Mouse (Mus musculus) lung, postnatal 10 days (tissue): ENCODE results near the gene Prodh2.
A peak's percentile ranks its signal among the peaks of the same experiment; 100 is the strongest.
"Not testable (repeated sequence)": the region's sequence is repeated elsewhere in the genome, so short reads cannot be mapped to it uniquely, and the experiment has no call there.

ENCODE experiments used
- DNase-seq: peaks from one replicate; pipeline ENCODE4 v3.0.0; 2021

The Prodh2 gene

DNA sequence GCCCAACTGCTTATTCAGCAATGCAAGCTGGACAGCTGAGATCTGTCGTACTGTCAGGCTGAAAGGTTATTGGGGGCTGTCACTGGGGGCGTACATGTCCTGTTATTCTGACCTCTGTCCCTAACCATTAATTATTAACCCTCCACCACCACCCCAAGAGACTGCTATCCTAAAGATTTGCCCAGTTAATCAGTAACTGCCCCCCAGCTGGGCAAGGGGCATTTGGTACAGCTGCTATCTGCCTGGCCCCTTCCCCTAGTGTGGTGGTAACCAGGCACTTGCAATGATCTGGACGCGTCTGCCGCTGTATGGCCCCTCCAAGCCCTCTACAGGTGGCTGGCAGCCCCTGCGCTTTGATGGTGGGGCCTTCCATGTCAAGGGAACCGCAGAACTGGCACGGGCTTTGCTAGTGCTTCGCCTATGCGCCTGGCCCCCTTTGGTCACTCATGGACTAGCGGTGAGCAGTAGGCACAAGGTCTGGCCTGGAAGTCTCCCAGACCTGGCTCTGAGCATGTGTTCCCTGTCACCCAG lies at the start of gene Prodh2:
TSS of gene Prodh2 (plus strand) at position 222 of the 531 bp plus-strand sequence.
- DNase-seq = no peak

- no peak for DNase-seq
Measured at GRCm38 (mm10) chr7:30443696-30444095, 49.7 kb upstream of the Prodh2 start.

DNA sequence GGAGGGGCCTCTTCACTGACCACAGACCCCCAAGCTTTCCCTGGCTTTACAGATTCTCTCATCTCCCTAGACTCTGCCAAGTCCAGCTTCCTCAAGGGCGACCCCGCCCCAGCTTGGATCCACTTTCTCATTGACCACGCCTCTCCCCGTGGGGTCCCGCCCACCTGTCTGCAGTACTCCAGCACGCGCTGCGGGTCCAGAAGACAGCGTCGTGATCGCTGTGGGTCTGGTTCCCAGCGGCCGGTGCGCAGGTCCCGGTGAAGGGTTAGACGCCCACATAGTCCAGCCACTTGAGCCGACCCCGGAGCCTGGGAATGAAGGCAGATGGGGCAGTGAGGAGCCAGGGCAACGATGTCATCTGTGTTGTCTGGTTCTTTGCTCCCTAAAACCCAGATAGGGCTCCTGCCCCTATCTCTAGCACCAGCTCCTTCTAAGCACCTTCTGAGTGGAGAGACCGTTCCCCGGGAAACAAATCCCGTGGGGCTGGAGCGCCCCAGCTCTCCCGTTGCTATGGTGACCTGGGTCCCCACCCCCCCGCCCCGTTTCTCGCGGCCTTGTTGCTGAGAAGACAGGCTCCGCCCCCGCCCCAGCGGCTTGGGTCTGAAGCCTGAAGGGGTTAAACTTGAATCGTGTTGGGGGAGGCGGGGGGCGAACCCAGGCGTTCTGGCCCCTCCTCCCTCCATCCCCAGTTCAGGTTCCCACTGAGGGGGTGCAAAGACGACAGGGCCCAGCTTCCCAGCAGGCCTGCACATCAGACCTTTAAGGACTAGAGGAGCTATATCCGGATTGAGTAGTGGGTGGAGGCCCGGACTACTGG lies 49.1 kb upstream of the Prodh2 start:
- DNase-seq = peak; percentile 54

DNA sequence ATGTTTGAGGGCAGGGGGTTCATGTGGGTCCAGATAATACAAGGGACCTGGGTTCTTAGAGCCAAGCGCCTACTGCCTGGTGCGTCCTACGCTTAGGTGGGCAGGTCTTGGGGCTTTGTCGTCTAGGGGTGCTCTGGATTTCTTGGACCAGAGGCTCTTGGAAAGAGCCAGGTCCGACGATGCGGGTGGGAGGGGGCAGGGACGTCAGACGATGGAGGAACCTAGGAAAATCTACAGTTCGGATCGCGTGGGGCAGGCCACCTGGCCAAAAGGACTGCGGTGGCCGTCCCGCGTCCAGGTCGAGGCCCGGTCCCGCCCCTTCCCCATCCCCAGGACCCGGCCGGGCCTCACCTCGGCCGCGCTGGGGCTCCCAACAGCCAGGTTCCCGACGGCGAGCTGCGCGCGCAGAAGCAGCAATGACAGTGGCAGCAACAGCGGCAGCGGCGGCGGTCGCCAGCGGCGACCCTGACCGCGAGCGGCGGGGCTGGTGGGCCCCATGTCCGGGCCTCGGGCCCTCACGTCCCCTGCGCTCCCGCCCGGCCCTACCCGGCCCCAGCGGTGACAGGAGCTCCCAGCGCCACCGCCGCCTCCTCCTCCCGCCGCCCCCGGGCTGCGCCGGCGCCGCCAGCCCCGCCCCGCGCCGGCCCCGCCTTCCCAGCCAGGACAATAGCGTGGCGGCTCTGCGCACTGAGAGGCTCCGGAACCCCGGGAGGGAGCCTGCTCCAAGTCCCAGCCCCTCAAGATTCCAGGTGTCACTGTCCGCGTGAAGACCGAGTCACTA lies 48.3 kb upstream of the Prodh2 start, which contains the start of gene Aplp1:
TSS of gene Aplp1 (minus strand) at position 565 of the 781 bp plus-strand sequence.
- DNase-seq = peak; percentile 68

- DNase-seq = no peak
Measured at GRCm38 (mm10) chr7:30450241-30450640, 43.2 kb upstream of the Prodh2 start.

DNA sequence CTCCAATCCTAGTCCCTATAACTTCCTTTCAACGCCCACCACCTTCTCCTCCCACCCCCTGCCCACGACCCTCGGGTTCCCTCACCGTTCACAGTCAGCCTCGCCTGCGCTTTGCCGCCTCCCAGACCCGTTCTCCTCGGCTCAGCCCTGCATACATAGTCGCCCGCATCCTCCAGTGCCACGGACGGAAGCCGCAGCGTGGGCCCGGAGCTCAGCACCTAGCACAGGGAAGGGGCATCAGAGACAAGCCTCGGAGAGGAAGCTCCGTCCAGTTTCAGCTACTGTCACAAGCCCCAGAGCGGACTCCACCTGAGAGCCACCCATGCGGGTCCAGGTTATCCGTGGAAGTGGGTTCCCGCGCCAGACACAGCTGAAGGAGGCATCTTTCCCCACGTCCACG lies 40.1 kb upstream of the Prodh2 start:
- no peak for DNase-seq

DNA sequence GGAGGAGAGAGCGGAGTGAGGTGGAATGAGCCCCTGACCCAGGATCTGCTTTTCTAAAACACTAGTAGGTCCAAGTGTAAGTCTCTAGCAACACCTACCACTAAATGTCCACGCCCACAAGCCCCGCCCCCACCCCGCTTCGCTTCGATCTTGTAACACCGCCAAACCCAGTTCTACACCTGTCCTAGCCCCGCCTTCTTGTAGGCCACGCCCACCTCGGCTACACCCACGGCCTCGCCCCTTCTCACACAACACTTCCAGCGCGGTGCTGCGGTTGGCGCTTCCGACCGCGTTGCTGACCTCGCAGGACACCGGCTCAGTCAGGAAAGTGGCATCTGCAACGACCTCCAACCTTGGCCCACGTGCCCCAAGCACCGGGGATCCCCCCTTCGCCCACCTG lies 39.7 kb upstream of the Prodh2 start:
- peak; percentile 45 for DNase-seq

- no peak for DNase-seq
Measured at GRCm38 (mm10) chr7:30454259-30454658, 39.2 kb upstream of the Prodh2 start.

DNA sequence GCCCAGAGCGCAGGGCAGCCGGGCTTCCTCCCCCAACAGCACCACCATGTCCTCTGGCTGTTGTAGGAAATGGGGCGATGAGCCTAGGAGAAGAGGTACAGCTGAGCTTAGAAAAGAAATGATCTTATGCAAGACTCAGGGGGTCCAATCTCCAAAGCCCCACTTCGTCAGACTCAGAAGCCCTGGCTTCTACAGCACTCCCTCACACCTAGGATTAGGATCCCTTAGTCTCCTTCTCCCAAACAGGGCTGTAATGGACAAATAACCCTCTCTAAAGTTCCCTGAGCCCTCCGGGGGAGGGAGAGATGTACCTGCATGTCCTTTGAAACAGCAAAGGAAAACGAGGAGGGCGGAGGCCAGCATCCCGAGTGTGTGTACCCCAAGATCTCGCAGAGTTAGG lies 36.9 kb upstream of the Prodh2 start:
- DNase-seq = no peak

GRCm38 (mm10) chr7:30456911-30457628 lies 36.4 kb upstream of the Prodh2 start:
- DNase-seq = no peak

- no peak for DNase-seq
Measured at GRCm38 (mm10) chr7:30457629-30458330, 35.6 kb upstream of the Prodh2 start, which contains the start of the genes Kirrel2 and Nphs1. TSS of gene Kirrel2 (minus strand) at chr7:30457690. TSS of gene Nphs1 (plus strand) at chr7:30458315.

- DNase-seq = no peak
Measured at GRCm38 (mm10) chr7:30459484-30459883, 33.9 kb upstream of the Prodh2 start.

DNA sequence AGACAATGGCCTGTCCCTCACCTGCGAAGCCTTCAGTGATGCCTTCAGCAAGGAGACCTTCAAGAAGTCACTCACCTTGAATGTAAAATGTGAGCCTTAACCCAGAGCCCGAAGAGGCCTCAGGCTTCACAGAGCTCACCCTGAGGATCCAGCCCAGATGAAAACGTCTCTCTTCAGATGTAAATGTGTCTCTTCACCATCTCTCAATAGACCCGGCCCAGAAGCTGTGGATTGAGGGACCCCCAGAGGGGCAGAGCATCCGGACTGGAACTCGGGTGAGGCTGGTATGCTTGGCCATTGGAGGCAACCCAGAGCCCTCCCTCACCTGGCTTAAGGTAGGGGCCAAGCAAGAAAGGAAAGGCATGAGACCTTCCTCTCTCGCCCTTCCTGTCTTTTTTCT lies 29.9 kb upstream of the Prodh2 start:
- no peak for DNase-seq

DNA sequence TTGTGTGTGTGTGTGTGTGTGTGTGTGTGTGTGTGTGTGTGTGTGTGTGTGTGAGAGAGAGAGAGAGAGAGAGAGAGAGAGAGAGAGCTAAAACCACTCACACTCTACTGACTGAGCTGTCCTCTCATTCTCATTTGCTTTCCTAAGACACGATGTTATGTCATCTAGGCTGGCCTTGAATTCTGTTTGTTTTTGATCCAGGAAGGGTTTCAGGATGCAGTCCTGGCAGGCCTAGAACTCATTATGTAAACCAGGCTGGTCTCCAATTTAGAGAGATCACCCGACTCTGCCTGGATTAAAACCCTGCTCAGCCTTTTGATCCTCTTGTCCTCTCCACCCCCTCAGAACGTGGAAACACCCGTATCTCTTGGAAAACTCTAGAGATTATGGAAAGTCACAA lies 29.4 kb upstream of the Prodh2 start:
- DNase-seq = no peak

DNA sequence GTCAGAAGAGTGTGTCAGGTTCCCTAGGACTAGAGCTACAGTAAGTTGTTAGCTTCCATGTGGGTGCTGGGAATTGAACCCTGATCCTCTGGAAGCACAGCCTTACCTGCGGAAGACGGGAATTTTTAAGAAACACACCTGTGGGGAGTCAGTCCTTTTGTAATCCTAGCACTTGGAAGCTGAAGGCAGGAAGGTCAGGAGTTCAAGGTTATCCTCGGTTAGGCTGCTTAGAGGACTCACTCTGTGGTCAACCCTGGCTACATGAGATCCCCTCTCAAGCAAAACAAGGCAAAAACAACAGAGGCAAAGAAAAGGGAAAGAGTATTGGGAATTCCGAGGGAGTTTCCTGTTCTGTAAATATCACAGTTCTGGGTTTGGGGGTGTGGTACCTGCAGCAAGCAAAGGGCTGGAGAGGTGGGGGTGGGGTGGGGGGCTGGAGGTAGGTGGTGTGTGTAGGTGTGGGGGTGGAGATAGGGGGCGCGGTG lies 28.6 kb upstream of the Prodh2 start:
- DNase-seq = no peak

DNA sequence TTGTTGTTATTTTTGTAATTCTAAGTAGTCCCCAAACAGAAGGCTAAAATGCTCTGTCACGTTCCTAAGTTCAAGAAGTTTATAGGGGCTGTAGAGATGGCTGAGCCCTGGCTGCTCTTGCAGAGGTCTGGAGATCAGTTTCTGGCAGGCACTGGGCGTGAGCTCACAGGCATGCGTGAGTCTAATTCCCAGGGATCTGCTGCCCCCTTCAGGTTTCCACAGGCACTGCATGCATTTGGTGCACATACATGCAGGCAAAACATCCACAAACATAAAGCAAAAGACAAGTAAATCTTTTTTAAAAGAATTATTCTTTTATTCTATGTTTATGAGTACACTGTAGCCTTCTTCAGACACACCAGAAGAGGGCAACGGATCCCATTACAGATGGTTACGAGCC lies 21.0 kb upstream of the Prodh2 start:
- DNase-seq = peak; percentile 48

- DNase-seq = no peak
Measured at GRCm38 (mm10) chr7:30474999-30475398, 18.4 kb upstream of the Prodh2 start.

DNA sequence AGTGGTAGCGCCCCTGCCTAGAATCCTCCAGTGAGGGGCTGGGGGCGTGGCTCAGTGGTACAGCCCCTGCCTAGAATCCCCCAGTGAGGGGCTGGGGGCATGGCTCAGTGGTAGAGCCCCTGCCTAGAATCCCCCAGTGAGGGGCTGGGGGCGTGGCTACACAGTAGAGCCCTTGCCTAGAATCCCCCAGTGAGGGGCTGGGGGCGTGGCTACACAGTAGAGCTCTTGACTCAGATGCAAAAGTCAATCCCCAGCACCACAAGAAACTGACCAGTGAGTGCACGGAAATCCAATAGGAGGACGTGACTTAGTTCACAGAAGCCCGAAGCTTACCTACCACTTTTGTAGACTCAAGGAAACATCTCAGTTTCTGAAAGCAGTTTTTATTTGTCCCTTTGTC lies 17.3 kb upstream of the Prodh2 start:
- not testable (repeated sequence) for DNase-seq

DNA sequence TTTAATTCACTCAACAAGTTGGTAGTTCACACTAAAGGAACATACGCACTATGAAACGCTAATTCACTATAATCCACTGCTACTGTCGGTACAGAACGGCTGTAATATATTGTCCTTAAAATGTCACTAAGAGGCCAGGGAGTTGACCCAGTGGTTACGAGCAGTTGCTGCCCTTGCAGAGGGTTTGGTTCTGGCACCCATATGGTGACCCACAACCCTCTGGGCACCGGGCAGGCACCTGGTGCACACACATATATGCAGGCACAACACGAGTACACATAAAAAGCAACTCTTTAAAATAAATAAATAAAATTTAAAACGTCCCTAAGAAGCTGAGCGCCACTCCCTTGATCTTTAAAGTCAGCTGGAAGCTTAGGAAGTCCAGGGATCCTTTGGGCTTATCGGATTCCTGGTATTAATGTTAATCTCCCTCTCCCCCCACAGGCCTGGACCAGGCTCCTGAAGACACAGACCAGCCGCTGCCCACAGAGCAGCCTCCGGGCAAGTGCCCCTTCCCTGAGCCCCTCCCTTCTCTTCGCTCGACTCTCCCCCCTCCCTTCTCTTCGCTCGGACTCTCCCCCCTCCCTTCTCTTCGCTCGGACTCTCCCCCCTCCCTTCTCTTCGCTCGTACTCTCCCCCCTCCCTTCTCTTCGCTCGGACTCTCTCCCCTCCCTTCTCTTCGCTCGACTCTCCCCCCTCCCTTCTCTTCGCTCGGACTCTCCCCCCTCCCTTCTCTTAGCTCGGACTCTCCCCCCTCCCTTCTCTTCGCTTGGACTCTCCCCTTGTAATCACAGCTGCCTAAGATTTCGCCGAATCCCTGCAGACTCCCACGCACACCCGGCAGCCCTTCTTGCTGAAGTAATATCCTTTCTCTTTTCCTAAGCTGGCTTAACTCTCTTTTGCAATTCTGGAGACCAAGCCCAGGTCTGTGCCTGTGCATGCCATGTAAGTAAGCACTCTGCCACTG lies 15.7 kb upstream of the Prodh2 start:
- no peak for DNase-seq

DNA sequence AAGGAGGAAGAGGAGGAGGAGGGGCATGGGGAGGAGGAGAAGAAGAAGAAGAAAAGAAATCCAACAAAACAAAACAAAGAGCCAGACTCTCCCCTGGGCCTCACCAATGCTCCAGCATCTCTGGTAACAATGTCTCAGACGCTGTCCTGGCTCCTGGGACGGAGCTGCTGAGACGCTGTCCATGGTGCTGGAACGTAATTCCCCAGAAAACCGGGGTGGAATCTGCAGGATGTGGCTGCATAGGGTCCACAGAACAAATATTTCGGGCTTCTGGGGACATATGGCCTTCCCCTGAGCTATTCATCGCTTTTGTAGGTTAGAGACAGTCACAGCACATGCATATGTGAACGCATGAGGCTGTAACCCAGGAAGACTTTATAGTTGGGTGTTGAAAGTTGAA lies 9.2 kb upstream of the Prodh2 start:
- peak; percentile 41 for DNase-seq
